Mouse (Mus musculus): ENCODE measurements around the gene Mecom.

GRCm38 (mm10) chr3:30283562-30283961 lies 264.2 kb downstream of the Mecom start:
- no peak for TF ChIP-seq POLR2A (IDR thresholded peaks at IDR 0.05; ENCODE audit: borderline replicate concordance, extremely low read depth, insufficient read depth, insufficient read length, poor library complexity, severe bottlenecking)
- TF ChIP-seq CTCF (IDR thresholded peaks at IDR 0.05; ENCODE audit: borderline replicate concordance, extremely low read depth, insufficient read depth, insufficient read length), result no peak

Data from brain, embryonic 14.5 days (tissue).